In the genomic region with DNA sequence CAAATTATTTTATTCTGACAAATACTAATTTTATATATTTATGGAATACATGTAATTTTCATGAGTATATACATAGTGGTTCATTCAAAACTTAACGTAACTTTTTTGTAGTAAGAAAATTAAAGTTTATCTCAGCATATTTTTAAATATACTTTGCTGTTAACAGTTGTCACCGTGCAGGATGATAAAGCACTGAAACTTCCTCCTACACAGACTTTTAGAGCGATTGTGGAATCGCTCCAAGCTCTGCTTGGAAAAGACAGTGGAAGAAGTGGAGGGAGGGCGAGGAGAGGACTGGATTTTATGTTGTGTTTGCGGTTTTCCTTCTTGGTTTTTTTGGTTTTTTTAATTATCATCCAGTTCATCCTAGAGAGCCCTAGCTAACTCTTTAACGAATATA, we compare ENCODE assay signal across 1 mouse cellular context.
A peak's percentile ranks its signal among the peaks of the same experiment; 100 is the strongest.
TF ChIP-seq lines count a peak whose summit lies in the region.

No protein-coding gene starts in this region.

TF ChIP-seq in MEL, 35 proteins besides CTCF, POLR2A, EP300 and RAD21 (continued from another document):
- TF ChIP-seq CHD1 (IDR thresholded peaks at IDR 0.05; ENCODE audit: low read depth, low read length) (no peak), MYB (IDR thresholded peaks at IDR 0.05; ENCODE audit: low read depth, low read length) (no peak), BHLHE40 (IDR thresholded peaks at IDR 0.05; ENCODE audit: borderline replicate concordance, low read depth, low read length) (no peak), UBTF (IDR thresholded peaks at IDR 0.05; ENCODE audit: borderline replicate concordance, insufficient read depth, low read depth, low read length) (no peak), NELFE (IDR thresholded peaks at IDR 0.05; ENCODE audit: low read depth, low read length) (no peak), GABPA (IDR thresholded peaks at IDR 0.05; ENCODE audit: low read depth, low read length) (no peak), MAZ (IDR thresholded peaks at IDR 0.05; ENCODE audit: low read depth, low read length) (no peak), USF1 (IDR thresholded peaks at IDR 0.05; ENCODE audit: low read depth, low read length) (no peak), TCF12 (IDR thresholded peaks at IDR 0.05; ENCODE audit: low read depth, low read length) (0 out of 2 replicates have a peak, but pooled peaks have one; percentile 54)
